Mouse (Mus musculus) megakaryocyte, embryonic 14.5 days (primary cell): ENCODE results near the gene Podnl1.

Experiments
- FLI1 ChIP-seq: IDR thresholded peaks from 2 replicates; pipeline ENCODE4 v1.6.1; 2012; ENCODE audit warnings: low read length, inconsistent platforms, mixed read lengths
- GATA1 ChIP-seq: IDR thresholded peaks from 3 replicates; pipeline ENCODE4 v1.6.1; 2012; ENCODE audit warnings: mixed read lengths, low read length, inconsistent platforms, borderline replicate concordance

DNA sequence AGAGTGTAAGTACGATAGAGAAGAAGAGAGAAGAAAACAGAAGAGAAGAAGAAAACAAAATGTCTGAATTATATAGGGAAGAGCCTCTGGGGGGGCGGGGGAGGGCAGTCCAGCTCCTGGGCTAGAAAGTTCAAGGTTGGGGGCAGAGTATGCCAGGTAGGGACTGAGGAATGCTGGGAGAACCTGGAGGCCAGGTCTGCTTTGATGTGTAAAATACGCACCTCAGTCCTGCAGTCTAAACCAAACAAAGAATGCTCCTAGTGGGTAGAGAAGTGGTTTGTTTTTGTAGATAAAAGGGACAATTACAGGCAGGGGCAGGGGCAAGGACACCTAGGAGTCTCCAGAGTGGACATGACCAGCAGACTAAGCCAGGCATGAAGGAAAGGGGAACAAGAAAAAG is 51.6 kb downstream of the Podnl1 start:
- TF ChIP-seq GATA1 (no peak), FLI1 (no peak)
